Mouse (Mus musculus): ENCODE results near the gene Ifna16.

- no peak for TF ChIP-seq POLR2A (IDR thresholded peaks at IDR 0.05; ENCODE audit: borderline replicate concordance, low read depth, low read length)
- TF ChIP-seq CTCF (IDR thresholded peaks at IDR 0.05; ENCODE audit: low read depth, low read length): no peak
Observed at GRCm38 (mm10) chr4:88698781-88699180, 22.1 kb upstream of the Ifna16 start.

Measured in bone marrow macrophage, adult 2 months (primary cell).